8 mouse cellular contexts compared by ENCODE assay signal in the genomic region with DNA sequence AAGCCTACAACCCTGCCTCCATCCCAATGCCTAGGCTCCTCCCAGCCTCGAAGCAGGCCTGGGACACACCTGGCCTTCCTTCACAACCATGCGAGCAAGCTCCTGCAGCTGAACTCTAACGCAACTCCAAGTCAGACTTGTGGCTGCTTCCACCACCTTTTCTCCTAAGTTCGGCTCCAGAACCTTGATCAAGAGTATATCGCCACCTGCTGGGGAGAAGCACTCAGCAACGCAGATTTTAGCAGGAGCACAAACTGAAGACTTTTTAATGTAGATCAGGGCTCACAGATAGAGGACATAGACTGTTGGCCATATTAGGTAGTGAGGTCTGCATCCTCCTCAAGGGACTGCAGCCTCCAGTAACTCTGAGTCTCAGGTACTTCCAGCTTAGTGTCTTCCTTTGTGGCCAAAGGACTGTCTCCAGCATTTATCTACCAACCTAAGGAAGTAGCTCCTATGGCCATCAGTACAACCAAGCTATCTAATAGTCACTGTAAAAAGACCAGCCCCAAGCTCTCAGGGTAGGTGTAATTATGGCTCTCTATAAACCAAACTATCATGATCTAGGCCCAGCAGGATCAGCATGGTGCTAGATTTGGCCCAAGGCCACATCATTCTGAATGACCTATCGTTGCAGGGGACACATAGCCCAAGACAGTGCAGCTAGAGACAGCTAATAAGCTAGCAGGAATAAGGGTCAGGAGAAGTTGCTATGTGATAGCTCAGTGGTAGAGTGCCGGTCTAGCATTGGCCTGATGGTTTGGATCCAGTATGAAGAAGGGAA. TPM values are rescaled to one million over a fixed set of nuclear protein-coding genes. Genes with fewer than 3 reads are reported as not detected.
DNase-seq lines count a peak whose midpoint lies in the region; ATAC-seq and TF ChIP-seq lines count a peak whose summit lies in the region.

No protein-coding gene starts in this region.

- TF ChIP-seq POLR2A in bone marrow, adult 2 months (IDR thresholded peaks at IDR 0.05; ENCODE audit: borderline replicate concordance, control insufficient read depth, low read depth, low read length), result no peak

- no peak overlapping the region for H3K4me3 ChIP-seq in bone marrow, adult 2 months (replicated peaks; ENCODE audit: control insufficient read depth, low read depth, low read length)
- H3K4me3 ChIP-seq in embryonic facial prominence, embryonic 15.5 days (replicated peaks), result no peak overlapping the region
- H3K4me3 ChIP-seq in heart, embryonic 12.5 days, result no peak overlapping the region
- H3K4me3 ChIP-seq in kidney, embryonic 16.5 days (ENCODE audit: low read length), result no peak overlapping the region

- H3K9ac ChIP-seq in embryonic facial prominence, embryonic 15.5 days, result no peak overlapping the region
- no peak overlapping the region; the same call in 1 of the 2 replicates for H3K9ac ChIP-seq in heart, embryonic 12.5 days
- H3K9ac ChIP-seq in kidney, embryonic 16.5 days (replicated peaks; ENCODE audit: low read length), result 0 out of 2 replicates have a peak overlapping the region, but pooled peaks have one; percentile 38

- no peaks in the 10 kb centered on the region for H3K4me1 ChIP-seq in bone marrow, adult 2 months (ENCODE audit: control insufficient read depth, insufficient read depth, low read length)
- H3K4me1 ChIP-seq in embryonic facial prominence, embryonic 15.5 days, result no peaks in the 10 kb centered on the region
- peaks cover 9% of the 10 kb centered on the region for H3K4me1 ChIP-seq in heart, embryonic 12.5 days (replicated peaks)
- H3K4me1 ChIP-seq in kidney, embryonic 16.5 days (ENCODE audit: insufficient read depth, low read length), result no peaks in the 10 kb centered on the region

- H3K27me3 ChIP-seq in embryonic facial prominence, embryonic 15.5 days, result no peaks in the 10 kb centered on the region
- H3K27me3 ChIP-seq in heart, embryonic 12.5 days (replicated peaks), result no peaks in the 10 kb centered on the region
- H3K27me3 ChIP-seq in kidney, embryonic 16.5 days (ENCODE audit: insufficient read depth, low read length), result no peaks in the 10 kb centered on the region
- H3K27me3 ChIP-seq in splenic B cell, adult 2 months (ENCODE audit: control insufficient read depth, insufficient read depth, low read length, poor library complexity, severe bottlenecking), result no peaks in the 10 kb centered on the region

- H3K27ac ChIP-seq in bone marrow, adult 2 months (ENCODE audit: control insufficient read depth, insufficient read depth, low read depth, low read length, poor library complexity), result no peak overlapping the region
- H3K27ac ChIP-seq in embryonic facial prominence, embryonic 15.5 days (replicated peaks), result no peak overlapping the region
- no peak overlapping the region for H3K27ac ChIP-seq in heart, embryonic 12.5 days (ENCODE audit: poor library complexity, severe bottlenecking)
- no peak overlapping the region for H3K27ac ChIP-seq in kidney, embryonic 16.5 days (ENCODE audit: low read length)

- peak; percentile 80 for DNase-seq in CD4-positive helper T cell, adult 2 months (ENCODE audit: low read depth, low spot score)
- DNase-seq in liver, result peak; percentile 69
- DNase-seq in naive thymus-derived CD4-positive, alpha-beta T cell, adult 2 months (ENCODE audit: low read depth), result peak; percentile 87
- DNase-seq in splenic B cell, adult 2 months (ENCODE audit: low read depth, low spot score), result peak; percentile 86

- ATAC-seq in embryonic facial prominence, embryonic 15.5 days (ENCODE audit: insufficient number of reproducible peaks, low FRiP score, low TSS enrichment, low read depth), result no peak
- 0 out of 2 replicates have a peak, but pooled peaks have one; percentile 36 for ATAC-seq in heart, embryonic 12.5 days (ENCODE audit: insufficient number of reproducible peaks, low FRiP score)
- ATAC-seq in kidney, embryonic 16.5 days (ENCODE audit: low FRiP score, low TSS enrichment), result peak; percentile 80; the same call in 1 of the 2 replicates

- no peaks in the 10 kb centered on the region for H3K9me3 ChIP-seq in embryonic facial prominence, embryonic 15.5 days (replicated peaks)
- H3K9me3 ChIP-seq in heart, embryonic 12.5 days (replicated peaks), result no peaks in the 10 kb centered on the region
- no peaks in the 10 kb centered on the region for H3K9me3 ChIP-seq in kidney, embryonic 16.5 days (ENCODE audit: low read length)

- 21% methylated on average over 8 of the region's 8 CpGs for WGBS in bone marrow, adult 2 months
- WGBS in embryonic facial prominence, embryonic 15.5 days, result 22% methylated on average over 8 of the region's 8 CpGs
- WGBS in heart, embryonic 12.5 days, result 23% methylated on average over 8 of the region's 8 CpGs
- WGBS in kidney, embryonic 16.5 days, result 26% methylated on average over 8 of the region's 8 CpGs

- no peaks in the 10 kb centered on the region for H3K36me3 ChIP-seq in embryonic facial prominence, embryonic 15.5 days
- no peaks in the 10 kb centered on the region for H3K36me3 ChIP-seq in heart, embryonic 12.5 days
- no peaks in the 10 kb centered on the region for H3K36me3 ChIP-seq in kidney, embryonic 16.5 days (ENCODE audit: insufficient read depth, low read length)
- no peaks in the 10 kb centered on the region for H3K36me3 ChIP-seq in splenic B cell, adult 2 months (ENCODE audit: control insufficient read depth, insufficient read depth, low read length, poor library complexity, severe bottlenecking)

- peak; percentile 63 for TF ChIP-seq CTCF in bone marrow, adult 2 months (IDR thresholded peaks at IDR 0.05; ENCODE audit: control insufficient read depth, insufficient read depth, low read length)

- H3K4me2 ChIP-seq in embryonic facial prominence, embryonic 15.5 days (replicated peaks), result peak overlapping the region; percentile 18; the same call in 1 of the 2 replicates
- H3K4me2 ChIP-seq in heart, embryonic 12.5 days, result peak overlapping the region; percentile 50; the same call in 1 of the 2 replicates
- peak overlapping the region; percentile 38 for H3K4me2 ChIP-seq in kidney, embryonic 16.5 days (replicated peaks; ENCODE audit: low read depth, low read length)

RNA-seq across cellular contexts. Expression of a gene that starts 31.7 kb away (rescaled TPM):
- polyA plus RNA-seq in bone marrow, adult 2 months (2011; ENCODE audit: insufficient read depth, insufficient read length, low replicate concordance, missing spikeins), result 9.5 and 12.9 TPM in 2 replicates
- 69.0 and 75.2 TPM in 2 replicates for polyA plus RNA-seq in embryonic facial prominence, embryonic 15.5 days (2015; fragmentation: Nextera tagmentation; extraction: Ambion mirVana)
- polyA plus RNA-seq in heart, embryonic 12.5 days (2016; fragmentation: Nextera tagmentation; extraction: Ambion mirVana), result 56.6 and 57.9 TPM in 2 replicates
- polyA plus RNA-seq in kidney, embryonic 16.5 days (2015; fragmentation: Nextera tagmentation; extraction: Ambion mirVana), result 87.7 and 92.1 TPM in 2 replicates
